Mouse (Mus musculus) liver, embryonic 14.5 days (tissue): Measurements from ENCODE around the gene Rpl7a.
A peak's percentile ranks its signal among the peaks of the same experiment; 100 is the strongest.

Experiments
- CTCF ChIP-seq: IDR thresholded peaks from 2 replicates; pipeline ENCODE4 v1.5.1; 2016; ENCODE audit warnings: antibody characterized with exemption, low read depth, control low read depth
- EP300 ChIP-seq: IDR thresholded peaks from 2 replicates; pipeline ENCODE4 v1.6.1; 2016; ENCODE audit warnings: antibody characterized with exemption, low read depth

GRCm38 (mm10) chr2:26910124-26910993, at the start of gene Rpl7a, which contains the start of gene Med22:
- 0 out of 2 replicates have a peak, but pooled peaks have one; percentile 8 for TF ChIP-seq CTCF
- TF ChIP-seq EP300, result peak; percentile 80
